Mouse (Mus musculus): ENCODE data around the gene Jmjd6. TPM values are rescaled to one million over a fixed set of nuclear protein-coding genes. Genes with fewer than 3 reads are reported as not detected.
A peak's percentile ranks its signal among the peaks of the same experiment; 100 is the strongest.

The Jmjd6 gene
- polyA plus RNA-seq, 1 experiment from 2014 or later: 73.3 TPM

DNA sequence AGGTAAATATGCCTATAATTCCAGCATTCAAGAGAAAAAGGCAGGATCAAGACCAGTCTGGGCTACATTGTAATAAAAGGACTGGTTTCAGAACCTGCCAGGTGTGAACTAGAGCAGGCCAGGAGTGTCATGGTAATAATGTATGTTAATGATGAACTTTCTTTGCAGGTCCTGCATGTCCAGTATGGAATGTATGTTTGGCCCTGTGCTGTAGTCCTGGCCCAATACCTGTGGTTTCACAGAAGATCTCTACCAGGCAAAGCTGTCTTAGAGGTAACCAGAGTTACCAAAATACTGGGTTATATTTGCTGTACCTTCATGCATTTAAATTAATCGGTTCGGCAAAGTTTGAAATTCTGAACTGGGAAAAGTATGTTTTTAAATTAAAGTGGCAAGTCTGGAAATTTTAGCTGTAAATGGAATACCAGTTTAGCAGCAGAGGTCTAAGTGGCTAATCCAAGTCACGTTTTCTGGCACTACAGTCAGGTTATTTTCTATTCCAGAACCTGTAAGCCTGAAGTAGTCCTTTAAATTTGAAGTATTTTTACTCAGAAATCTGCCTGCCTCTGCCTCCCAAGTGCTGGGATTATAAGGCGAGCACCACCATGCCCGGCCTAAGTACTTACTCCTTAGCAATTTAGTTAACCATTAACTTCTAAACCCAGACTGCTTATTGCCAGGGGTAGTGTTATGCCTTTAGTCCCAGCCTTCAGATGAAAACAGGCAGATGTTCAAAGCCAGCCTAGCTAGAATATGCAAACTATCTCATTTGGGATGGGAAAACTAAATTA lies 5.0 kb upstream of the Jmjd6 start:
- Histone ChIP-seq H3K9me3 (replicated peaks; ENCODE audit: control insufficient read depth, low read length) (no peaks in the 10 kb centered on the region), H3K27ac (ENCODE audit: low read length) (no peak overlapping the region), H3K9ac (ENCODE audit: low read length) (no peak overlapping the region), H3K4me3 (ENCODE audit: low read length) (no peak overlapping the region), H3K4me1 (ENCODE audit: control insufficient read depth, insufficient read depth, low read length) (peaks cover 14% of the 10 kb centered on the region), H3K4me2 (ENCODE audit: low read depth, low read length) (no peak overlapping the region), H3K36me3 (ENCODE audit: control insufficient read depth, insufficient read depth) (peaks cover 24% of the 10 kb centered on the region), H3K27me3 (ENCODE audit: control insufficient read depth, insufficient read depth, low read length) (no peaks in the 10 kb centered on the region)
- 82% methylated on average over 5 of the region's 5 CpGs for WGBS
- no peak for ATAC-seq (replicated peaks; ENCODE audit: extremely low read depth, insufficient read depth, low FRiP score)

- H3K9ac ChIP-seq (ENCODE audit: low read length): no peak overlapping the region
- no peak overlapping the region for H3K4me3 ChIP-seq (ENCODE audit: low read length)
- ATAC-seq (replicated peaks; ENCODE audit: extremely low read depth, insufficient read depth, low FRiP score): no peak
- H3K4me2 ChIP-seq (ENCODE audit: low read depth, low read length): no peak overlapping the region
- 90% methylated on average over 3 of the region's 3 CpGs for WGBS
- no peak overlapping the region for H3K27ac ChIP-seq (ENCODE audit: low read length)
- H3K36me3 ChIP-seq (ENCODE audit: control insufficient read depth, insufficient read depth): peaks cover 24% of the 10 kb centered on the region
- H3K27me3 ChIP-seq (ENCODE audit: control insufficient read depth, insufficient read depth, low read length): no peaks in the 10 kb centered on the region
- H3K9me3 ChIP-seq (replicated peaks; ENCODE audit: control insufficient read depth, low read length): no peaks in the 10 kb centered on the region
- H3K4me1 ChIP-seq (ENCODE audit: control insufficient read depth, insufficient read depth, low read length): peaks cover 14% of the 10 kb centered on the region
Measured at GRCm38 (mm10) chr11:116847187-116848085, 4.2 kb upstream of the Jmjd6 start.

DNA sequence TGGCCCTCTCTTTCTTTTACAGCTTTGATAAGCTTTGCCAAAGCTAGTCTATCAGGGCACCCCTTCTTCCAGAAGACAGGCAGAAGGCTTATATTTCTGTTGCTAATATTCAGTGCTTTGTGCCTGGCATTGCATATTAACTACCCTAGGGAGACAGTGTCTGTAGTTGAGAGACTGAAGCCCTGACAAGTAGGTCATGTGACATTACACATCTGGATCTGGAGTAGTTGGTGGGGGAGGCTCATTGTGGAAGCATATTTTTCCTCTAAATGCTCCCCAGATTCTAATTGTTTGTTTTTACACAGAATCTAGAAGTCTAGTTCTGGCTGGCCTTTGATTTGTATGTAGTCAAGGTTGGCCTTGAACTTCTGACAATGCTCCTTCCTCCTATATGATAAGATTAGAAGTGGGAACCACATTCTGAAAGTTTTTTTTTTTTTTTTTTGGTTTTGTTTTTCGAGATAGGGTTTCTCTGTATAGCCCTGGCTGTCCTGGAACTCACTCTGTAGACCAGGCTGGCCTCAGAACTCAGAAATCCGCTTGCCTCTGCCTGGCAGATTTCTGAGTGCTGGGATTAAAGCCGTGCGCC lies 3.4 kb upstream of the Jmjd6 start:
- WGBS: 82% methylated on average over 4 of the region's 4 CpGs
- Histone ChIP-seq H3K4me2 (ENCODE audit: low read depth, low read length) (no peak overlapping the region), H3K9ac (ENCODE audit: low read length) (no peak overlapping the region), H3K27me3 (ENCODE audit: control insufficient read depth, insufficient read depth, low read length) (no peaks in the 10 kb centered on the region), H3K9me3 (replicated peaks; ENCODE audit: control insufficient read depth, low read length) (no peaks in the 10 kb centered on the region), H3K36me3 (ENCODE audit: control insufficient read depth, insufficient read depth) (peaks cover 21% of the 10 kb centered on the region), H3K27ac (ENCODE audit: low read length) (no peak overlapping the region), H3K4me3 (ENCODE audit: low read length) (no peak overlapping the region), H3K4me1 (ENCODE audit: control insufficient read depth, insufficient read depth, low read length) (peaks cover 15% of the 10 kb centered on the region)
- no peak for ATAC-seq (replicated peaks; ENCODE audit: extremely low read depth, insufficient read depth, low FRiP score)

- peaks cover 34% of the 10 kb centered on the region for H3K36me3 ChIP-seq (ENCODE audit: control insufficient read depth, insufficient read depth)
- under 1% methylated on average over 70 of the region's 73 CpGs for WGBS
- H3K4me1 ChIP-seq (ENCODE audit: control insufficient read depth, insufficient read depth, low read length): peaks cover 30% of the 10 kb centered on the region
- peak overlapping the region; percentile 100 for H3K27ac ChIP-seq (ENCODE audit: low read length)
- H3K9me3 ChIP-seq (replicated peaks; ENCODE audit: control insufficient read depth, low read length): no peaks in the 10 kb centered on the region
- H3K9ac ChIP-seq (ENCODE audit: low read length): peak overlapping the region; percentile 97
- H3K4me2 ChIP-seq (ENCODE audit: low read depth, low read length): peak overlapping the region; percentile 89
- H3K27me3 ChIP-seq (ENCODE audit: control insufficient read depth, insufficient read depth, low read length): no peaks in the 10 kb centered on the region
- H3K4me3 ChIP-seq (ENCODE audit: low read length): peak overlapping the region; percentile 79
- ATAC-seq (replicated peaks; ENCODE audit: extremely low read depth, insufficient read depth, low FRiP score): peak; percentile 59
Measured at GRCm38 (mm10) chr11:116842531-116843260, 553 bp downstream of the Jmjd6 start.

DNA sequence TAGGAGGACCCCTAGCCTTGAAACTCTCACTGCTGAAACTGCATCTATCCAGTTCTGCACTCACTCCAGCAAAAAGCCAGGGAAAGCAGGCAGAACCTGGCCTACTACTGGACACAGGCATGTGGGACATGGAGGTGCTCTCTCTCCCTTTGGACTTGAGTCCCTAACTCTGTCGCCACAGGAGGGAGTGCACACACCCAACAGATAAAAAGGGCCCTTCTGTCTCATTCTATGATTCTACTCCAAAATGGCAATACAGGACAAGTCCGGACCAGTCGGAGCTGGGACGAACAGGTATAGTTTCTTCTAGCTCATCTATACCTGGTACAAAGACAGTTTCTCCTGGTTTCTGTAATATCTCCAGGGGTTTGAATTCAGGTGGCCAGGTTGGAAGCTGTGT lies 2.5 kb downstream of the Jmjd6 start:
- H3K27ac ChIP-seq (ENCODE audit: low read length): no peak overlapping the region
- H3K4me1 ChIP-seq (ENCODE audit: control insufficient read depth, insufficient read depth, low read length): peaks cover 30% of the 10 kb centered on the region
- H3K27me3 ChIP-seq (ENCODE audit: control insufficient read depth, insufficient read depth, low read length): no peaks in the 10 kb centered on the region
- no peaks in the 10 kb centered on the region for H3K9me3 ChIP-seq (replicated peaks; ENCODE audit: control insufficient read depth, low read length)
- peaks cover 53% of the 10 kb centered on the region for H3K36me3 ChIP-seq (ENCODE audit: control insufficient read depth, insufficient read depth)
- WGBS: 71% methylated on average over 4 of the region's 4 CpGs
- H3K4me3 ChIP-seq (ENCODE audit: low read length): peak overlapping the region; percentile 79
- peak overlapping the region; percentile 89 for H3K4me2 ChIP-seq (ENCODE audit: low read depth, low read length)
- no peak for ATAC-seq (replicated peaks; ENCODE audit: extremely low read depth, insufficient read depth, low FRiP score)
- H3K9ac ChIP-seq (ENCODE audit: low read length): peak overlapping the region; percentile 4

DNA sequence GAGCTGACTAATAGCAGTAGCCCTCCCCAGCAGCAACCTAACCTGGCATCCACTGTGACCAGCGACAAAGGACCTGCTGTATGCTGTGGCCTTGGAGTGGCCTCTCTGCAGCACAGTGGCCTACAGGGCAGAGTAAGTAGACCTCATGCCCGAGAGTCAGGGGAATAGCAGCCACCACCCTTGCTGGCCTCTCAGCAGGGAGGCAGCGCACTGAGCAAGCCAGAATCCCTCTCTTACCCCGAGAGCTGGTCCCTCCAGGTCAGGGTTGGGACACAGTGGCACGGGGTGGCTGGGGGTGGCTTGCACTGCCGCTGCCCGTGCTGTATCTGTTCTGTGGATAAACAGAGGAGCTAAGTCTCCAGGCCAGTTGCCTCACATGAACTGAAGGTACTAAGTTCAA lies 3.6 kb downstream of the Jmjd6 start:
- Histone ChIP-seq H3K9me3 (replicated peaks; ENCODE audit: control insufficient read depth, low read length) (no peaks in the 10 kb centered on the region), H3K4me2 (ENCODE audit: low read depth, low read length) (peak overlapping the region; percentile 20; the same call in 1 of the 2 replicates), H3K36me3 (ENCODE audit: control insufficient read depth, insufficient read depth) (peaks cover 65% of the 10 kb centered on the region), H3K9ac (ENCODE audit: low read length) (peak overlapping the region; percentile 36; the same call in 1 of the 2 replicates), H3K4me3 (ENCODE audit: low read length) (no peak overlapping the region), H3K27me3 (ENCODE audit: control insufficient read depth, insufficient read depth, low read length) (no peaks in the 10 kb centered on the region), H3K4me1 (ENCODE audit: control insufficient read depth, insufficient read depth, low read length) (peaks cover 29% of the 10 kb centered on the region), H3K27ac (ENCODE audit: low read length) (no peak overlapping the region)
- ATAC-seq (replicated peaks; ENCODE audit: extremely low read depth, insufficient read depth, low FRiP score): no peak
- WGBS: 70% methylated on average over 7 of the region's 7 CpGs

GRCm38 (mm10) chr11:116838936-116839335 lies 4.3 kb downstream of the Jmjd6 start:
- 82% methylated on average over 14 of the region's 14 CpGs for WGBS
- Histone ChIP-seq H3K9ac (ENCODE audit: low read length) (no peak overlapping the region), H3K4me3 (ENCODE audit: low read length) (no peak overlapping the region), H3K4me2 (ENCODE audit: low read depth, low read length) (no peak overlapping the region), H3K36me3 (ENCODE audit: control insufficient read depth, insufficient read depth) (peaks cover 71% of the 10 kb centered on the region), H3K27ac (ENCODE audit: low read length) (no peak overlapping the region), H3K9me3 (replicated peaks; ENCODE audit: control insufficient read depth, low read length) (no peaks in the 10 kb centered on the region), H3K4me1 (ENCODE audit: control insufficient read depth, insufficient read depth, low read length) (peaks cover 23% of the 10 kb centered on the region), H3K27me3 (ENCODE audit: control insufficient read depth, insufficient read depth, low read length) (no peaks in the 10 kb centered on the region)
- no peak for ATAC-seq (replicated peaks; ENCODE audit: extremely low read depth, insufficient read depth, low FRiP score)

- peaks cover 81% of the 10 kb centered on the region for H3K36me3 ChIP-seq (ENCODE audit: control insufficient read depth, insufficient read depth)
- H3K4me2 ChIP-seq (ENCODE audit: low read depth, low read length): no peak overlapping the region
- H3K27me3 ChIP-seq (ENCODE audit: control insufficient read depth, insufficient read depth, low read length): no peaks in the 10 kb centered on the region
- no peak overlapping the region for H3K27ac ChIP-seq (ENCODE audit: low read length)
- WGBS: 91% methylated on average over 10 of the region's 10 CpGs
- no peak for ATAC-seq (replicated peaks; ENCODE audit: extremely low read depth, insufficient read depth, low FRiP score)
- H3K9ac ChIP-seq (ENCODE audit: low read length): no peak overlapping the region
- H3K4me3 ChIP-seq (ENCODE audit: low read length): no peak overlapping the region
- H3K9me3 ChIP-seq (replicated peaks; ENCODE audit: control insufficient read depth, low read length): no peaks in the 10 kb centered on the region
- peaks cover 23% of the 10 kb centered on the region for H3K4me1 ChIP-seq (ENCODE audit: control insufficient read depth, insufficient read depth, low read length)
Measured at GRCm38 (mm10) chr11:116837441-116837840, 5.8 kb downstream of the Jmjd6 start.

All from heart, embryonic 16.5 days (tissue).